Mouse (Mus musculus) intestine, embryonic 14.5 days (tissue): ENCODE results near the gene Znrf3. TPM values are rescaled to one million over a fixed set of nuclear protein-coding genes. Genes with fewer than 3 reads are reported as not detected.

Experiments
- ATAC-seq: fragments of 200-750 bp; cut with Nextera tagmentation; replicated peaks from 2 replicates; pipeline ENCODE4 v1.8.0; 2017; ENCODE audit warnings: low read depth, moderate number of reproducible peaks, moderate TSS enrichment, moderate library complexity; ENCODE audit not compliant: low FRiP score, low TSS enrichment
- DNase-seq: peaks from one replicate; pipeline ENCODE4 v3.0.0-alpha.2; 2018; ENCODE audit warnings: low spot score
- H3K27ac ChIP-seq: fragments of 300-500 bp; sonication (generic); 2 replicates; pipeline ENCODE4 v1.5.1; 2014; ENCODE audit warnings: low read depth, mild to moderate bottlenecking, control low read depth
- H3K27me3 ChIP-seq: fragments of 300-500 bp; sonication (generic); replicated peaks from 2 replicates; pipeline ENCODE4 v1.6.1; 2014; ENCODE audit warnings: low read length, control low read depth; ENCODE audit not compliant: control insufficient read depth, insufficient read depth
- H3K36me3 ChIP-seq: fragments of 300-500 bp; sonication (generic); 2 replicates; pipeline ENCODE4 v1.6.1; 2014; ENCODE audit warnings: low read length, control low read depth; ENCODE audit not compliant: control insufficient read depth, insufficient read depth
- H3K4me1 ChIP-seq: fragments of 300-500 bp; sonication (generic); replicated peaks from 2 replicates; pipeline ENCODE4 v1.6.1; 2014; ENCODE audit warnings: low read length, control low read depth, mixed read lengths; ENCODE audit not compliant: control insufficient read depth, insufficient read depth
- H3K4me2 ChIP-seq: fragments of 300-500 bp; sonication (generic); 2 replicates; pipeline ENCODE4 v1.6.1; 2014; ENCODE audit warnings: low read length
- H3K4me3 ChIP-seq: fragments of 300-500 bp; sonication (generic); 2 replicates; pipeline ENCODE4 v1.5.1; 2014; ENCODE audit warnings: low read depth, low read length, control low read depth, mixed read lengths
- H3K9ac ChIP-seq: fragments of 300-500 bp; sonication (generic); 2 replicates; pipeline ENCODE4 v1.6.1; 2014; ENCODE audit warnings: mild to moderate bottlenecking, low read length
- H3K9me3 ChIP-seq: fragments of 300-500 bp; sonication (generic); 2 replicates; pipeline ENCODE4 v1.6.1; 2016; ENCODE audit warnings: low read length, control low read depth; ENCODE audit not compliant: control insufficient read depth
- WGBS: fragments of 180-500 bp; shearing (Covaris S2); extraction: QIAGEN DNeasy Blood & Tissue Kit; methylation state at CpG from one replicate; pipeline ENCODE4 v1.1.7; 2014; 5-methylcytosine and 5-hydroxymethylcytosine counted together
- polyA plus RNA-seq: library from polyadenylated mRNA; unstranded; fragments of >200 nt; fragmentation: Nextera tagmentation; extraction: Ambion mirVana; gene quantifications from 2 replicates; pipeline ENCODE4 v1.2.1, GENCODE M21; 2014

Gene Znrf3
- polyA plus RNA-seq, 1 experiment from 2014 or later = 12.0 TPM

DNA sequence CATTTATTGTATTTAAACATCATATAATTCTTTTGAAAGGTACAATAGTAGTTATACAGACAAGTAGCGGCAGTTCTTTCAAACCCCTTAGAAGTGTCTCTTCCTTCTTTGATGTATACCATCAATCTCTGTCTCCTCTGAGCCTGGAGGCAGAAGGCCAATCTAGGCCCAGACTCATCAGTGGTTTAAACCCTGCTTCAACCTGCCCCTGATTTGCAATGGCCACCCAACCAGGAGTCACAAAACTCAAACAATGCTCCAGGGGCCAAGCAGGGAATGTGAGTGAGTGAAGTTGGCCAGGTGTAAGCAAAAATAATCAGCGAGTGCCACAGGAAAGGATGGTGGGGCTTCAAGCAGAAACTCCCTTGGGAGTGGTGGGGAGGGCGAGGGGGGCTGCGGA, 6.1 kb upstream of the Znrf3 start:
- no peaks in the 10 kb centered on the region for H3K36me3 ChIP-seq
- ATAC-seq (no peak), DNase-seq (no peak)
- H3K9me3 ChIP-seq = no peaks in the 10 kb centered on the region
- no peak overlapping the region for H3K9ac ChIP-seq
- no peak overlapping the region for H3K4me3 ChIP-seq
- no peak overlapping the region for H3K4me2 ChIP-seq
- WGBS = 71% methylated on average over 4 of the region's 4 CpGs
- H3K27me3 ChIP-seq = no peaks in the 10 kb centered on the region
- no peak overlapping the region for H3K27ac ChIP-seq
- no peaks in the 10 kb centered on the region for H3K4me1 ChIP-seq

GRCm38 (mm10) chr11:5445452-5445953, 856 bp upstream of the Znrf3 start:
- Histone ChIP-seq H3K4me1 (peaks cover 19% of the 10 kb centered on the region), H3K9me3 (no peaks in the 10 kb centered on the region), H3K4me2 (peak overlapping the region; percentile 93), H3K36me3 (no peaks in the 10 kb centered on the region), H3K27ac (peak overlapping the region; percentile 18; the same call in 1 of the 2 replicates), H3K4me3 (peak overlapping the region; percentile 75), H3K27me3 (no peaks in the 10 kb centered on the region), H3K9ac (peak overlapping the region; percentile 44)
- WGBS = 10% methylated on average over 11 of the region's 11 CpGs
- ATAC-seq = peak; percentile 28; the same call in 1 of the 2 replicates
- no peak for DNase-seq

DNA sequence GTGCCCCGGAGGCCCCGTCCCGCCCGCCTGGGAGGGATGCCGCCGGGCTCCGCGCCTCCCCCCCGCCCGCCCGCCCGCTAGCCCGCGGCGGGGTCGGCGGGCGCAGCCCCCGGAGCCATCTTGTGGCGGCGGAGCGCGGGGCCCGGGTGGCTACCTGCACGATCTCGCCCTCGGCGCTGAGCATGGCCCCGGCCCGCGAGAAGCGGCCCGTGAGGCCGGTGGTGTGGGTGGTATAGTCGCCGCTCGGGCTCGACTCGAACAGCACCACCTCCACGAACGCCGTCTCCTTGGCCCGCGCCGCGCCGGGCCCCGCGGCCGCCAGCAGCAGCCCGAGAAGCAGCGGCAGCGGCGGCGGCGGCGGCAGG, 431 bp downstream of the Znrf3 start:
- Histone ChIP-seq H3K9ac (peak overlapping the region; percentile 84), H3K27ac (peak overlapping the region; percentile 73), H3K4me3 (peak overlapping the region; percentile 75), H3K4me2 (peak overlapping the region; percentile 93), H3K9me3 (no peaks in the 10 kb centered on the region), H3K27me3 (no peaks in the 10 kb centered on the region), H3K4me1 (peaks cover 19% of the 10 kb centered on the region), H3K36me3 (no peaks in the 10 kb centered on the region)
- WGBS = 3% methylated on average over 6 of the region's 57 CpGs
- peak; percentile 74 for DNase-seq
- peak; percentile 54 for ATAC-seq

GRCm38 (mm10) chr11:5443511-5444233, 975 bp downstream of the Znrf3 start:
- Histone ChIP-seq H3K4me1 (peaks cover 19% of the 10 kb centered on the region), H3K9me3 (no peaks in the 10 kb centered on the region), H3K9ac (peak overlapping the region; percentile 84), H3K27me3 (no peaks in the 10 kb centered on the region), H3K4me3 (peak overlapping the region; percentile 75), H3K4me2 (peak overlapping the region; percentile 93), H3K27ac (peak overlapping the region; percentile 73), H3K36me3 (no peaks in the 10 kb centered on the region)
- 2% methylated on average over 34 of the region's 38 CpGs for WGBS
- no peak; the same call in 1 of the 2 replicates for ATAC-seq
- DNase-seq = peak; percentile 78

- WGBS = 25% methylated on average over 3 of the region's 3 CpGs
- Histone ChIP-seq H3K27ac (no peak overlapping the region), H3K27me3 (no peaks in the 10 kb centered on the region), H3K9me3 (no peaks in the 10 kb centered on the region), H3K4me1 (peaks cover 19% of the 10 kb centered on the region), H3K4me3 (peak overlapping the region; percentile 75), H3K4me2 (peak overlapping the region; percentile 93), H3K36me3 (no peaks in the 10 kb centered on the region), H3K9ac (peak overlapping the region; percentile 84; the same call in 1 of the 2 replicates)
- no peak for DNase-seq
- ATAC-seq = no peak
Measured at GRCm38 (mm10) chr11:5442590-5443021, 2.0 kb downstream of the Znrf3 start.

DNA sequence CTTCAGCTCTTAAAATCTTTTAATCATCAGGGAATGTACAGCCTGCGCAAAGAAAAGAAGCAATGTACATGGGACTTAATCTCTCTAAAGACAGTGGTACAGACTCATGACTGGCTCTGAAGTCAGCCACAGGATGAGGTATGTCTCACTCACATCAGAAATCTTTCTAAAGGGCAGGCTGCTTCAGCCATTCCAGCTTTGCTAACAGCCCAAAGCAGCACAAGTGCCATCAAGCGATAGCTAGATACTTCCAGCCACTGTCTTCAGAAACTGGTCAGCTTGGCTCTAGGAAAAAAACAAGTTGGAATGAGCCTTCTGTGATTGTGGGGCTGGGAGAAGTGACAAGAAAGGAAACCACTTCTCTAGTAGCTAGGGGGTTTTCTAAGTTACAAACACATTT, 7.0 kb downstream of the Znrf3 start:
- Histone ChIP-seq H3K4me3 (no peak overlapping the region), H3K9me3 (no peaks in the 10 kb centered on the region), H3K27me3 (no peaks in the 10 kb centered on the region), H3K27ac (0 out of 2 replicates have a peak overlapping the region, but pooled peaks have one; percentile 5), H3K9ac (no peak overlapping the region), H3K4me1 (peaks cover 9% of the 10 kb centered on the region), H3K36me3 (no peaks in the 10 kb centered on the region), H3K4me2 (no peak overlapping the region)
- DNase-seq = no peak
- WGBS = 90% methylated on average over 2 of the region's 2 CpGs
- ATAC-seq = no peak

- Histone ChIP-seq H3K36me3 (no peaks in the 10 kb centered on the region), H3K9ac (no peak overlapping the region), H3K9me3 (no peaks in the 10 kb centered on the region), H3K4me2 (no peak overlapping the region), H3K27me3 (no peaks in the 10 kb centered on the region), H3K4me3 (no peak overlapping the region), H3K4me1 (peaks cover 2% of the 10 kb centered on the region), H3K27ac (no peak overlapping the region)
- no peak for DNase-seq
- ATAC-seq = no peak
Measured at GRCm38 (mm10) chr11:5436988-5437387, 7.7 kb downstream of the Znrf3 start.

DNA sequence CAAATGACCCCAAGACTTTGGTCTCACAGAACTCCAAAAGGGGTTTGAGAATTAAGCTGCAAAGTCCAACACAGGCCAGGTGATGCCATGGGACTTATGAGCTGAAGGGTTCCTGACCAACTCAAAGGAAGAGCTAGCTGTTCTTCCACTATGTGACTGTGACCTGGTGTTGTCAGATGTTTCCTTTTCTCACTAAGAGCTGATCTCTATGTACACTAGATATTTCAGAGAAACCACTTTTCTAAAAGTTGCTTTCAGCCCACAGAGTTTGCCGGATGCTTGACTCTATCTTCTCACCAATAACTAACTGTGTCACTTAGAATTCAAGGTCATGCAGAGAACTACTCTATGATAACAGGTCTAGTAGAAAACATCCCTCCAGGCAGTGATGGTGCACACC, 9.2 kb downstream of the Znrf3 start:
- H3K27ac ChIP-seq = no peak overlapping the region
- WGBS = 94% methylated on average over 1 of the region's 1 CpGs
- no peak overlapping the region for H3K4me2 ChIP-seq
- H3K27me3 ChIP-seq = no peaks in the 10 kb centered on the region
- no peak overlapping the region for H3K4me3 ChIP-seq
- H3K4me1 ChIP-seq = no peaks in the 10 kb centered on the region; the same call in 1 of the 2 replicates
- H3K9me3 ChIP-seq = no peaks in the 10 kb centered on the region
- no peak overlapping the region for H3K9ac ChIP-seq
- no peak for ATAC-seq
- no peaks in the 10 kb centered on the region for H3K36me3 ChIP-seq
- no peak for DNase-seq

DNA sequence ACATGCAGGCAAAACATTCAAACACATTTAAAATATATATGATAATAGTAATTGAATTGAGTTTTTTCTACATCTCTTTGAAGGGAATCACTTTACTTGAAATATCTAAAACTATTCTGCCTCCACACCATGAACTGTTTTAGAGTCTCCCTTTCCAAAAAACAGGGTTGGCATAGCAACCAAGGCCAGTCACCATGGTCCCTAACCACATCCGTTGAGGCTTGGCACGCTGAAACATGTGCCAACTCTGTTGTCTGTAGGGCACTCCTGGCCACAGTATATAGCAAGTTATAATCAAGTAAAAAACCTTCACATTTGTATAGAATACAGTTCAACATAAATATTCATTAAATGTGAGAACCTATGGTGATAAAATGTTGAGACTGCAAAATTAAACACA, 12.3 kb downstream of the Znrf3 start:
- DNase-seq (no peak), ATAC-seq (no peak)
- Histone ChIP-seq H3K36me3 (no peaks in the 10 kb centered on the region), H3K27me3 (no peaks in the 10 kb centered on the region), H3K4me3 (no peak overlapping the region), H3K9me3 (no peaks in the 10 kb centered on the region), H3K4me2 (no peak overlapping the region), H3K9ac (no peak overlapping the region), H3K4me1 (no peaks in the 10 kb centered on the region; the same call in 1 of the 2 replicates), H3K27ac (no peak overlapping the region)
- WGBS = 91% methylated on average over 2 of the region's 2 CpGs
